Mouse (Mus musculus): ENCODE results near the gene Arhgap31.

DNA sequence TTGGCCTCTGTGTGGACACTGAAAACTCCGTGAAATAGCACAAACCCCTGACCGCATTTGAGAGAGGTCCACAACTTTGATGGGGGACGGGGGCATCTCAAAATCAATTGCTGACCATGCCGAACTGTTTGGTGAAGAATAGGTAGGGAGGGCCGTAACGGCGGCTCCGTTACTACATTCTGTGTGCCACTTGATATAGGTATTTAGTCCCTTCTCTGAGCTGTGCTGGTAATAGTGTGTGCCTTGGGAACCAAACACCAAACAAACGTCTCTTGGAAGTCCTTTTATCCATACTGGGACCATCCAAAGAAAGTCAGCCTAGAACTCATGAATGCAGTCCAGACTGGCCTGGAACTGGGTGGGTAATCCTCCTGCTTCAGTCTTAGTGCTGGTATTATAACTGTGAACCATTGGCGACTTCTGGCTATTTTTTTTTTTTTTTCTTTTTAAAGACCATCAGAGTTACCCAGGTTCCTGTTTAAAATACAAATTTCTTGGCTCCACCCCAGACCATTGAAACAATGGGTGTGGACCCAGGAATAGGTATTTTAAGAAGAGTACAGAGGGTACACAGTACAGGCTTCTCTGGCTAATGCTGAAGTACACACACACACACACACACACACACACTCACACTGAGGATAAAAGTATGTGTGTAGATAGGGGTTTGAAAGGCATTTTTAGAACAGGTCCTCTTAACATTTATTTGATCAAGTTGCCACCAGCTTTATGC lies 31.0 kb upstream of the Arhgap31 start:
- TF ChIP-seq CTCF (IDR thresholded peaks at IDR 0.05; ENCODE audit: low read depth) (no peak), EP300 (IDR thresholded peaks at IDR 0.05; ENCODE audit: low read depth) (no peak)

Measured in heart, postnatal 0 days (tissue).